26 mouse cellular contexts compared by ENCODE assay signal in the genomic region with DNA sequence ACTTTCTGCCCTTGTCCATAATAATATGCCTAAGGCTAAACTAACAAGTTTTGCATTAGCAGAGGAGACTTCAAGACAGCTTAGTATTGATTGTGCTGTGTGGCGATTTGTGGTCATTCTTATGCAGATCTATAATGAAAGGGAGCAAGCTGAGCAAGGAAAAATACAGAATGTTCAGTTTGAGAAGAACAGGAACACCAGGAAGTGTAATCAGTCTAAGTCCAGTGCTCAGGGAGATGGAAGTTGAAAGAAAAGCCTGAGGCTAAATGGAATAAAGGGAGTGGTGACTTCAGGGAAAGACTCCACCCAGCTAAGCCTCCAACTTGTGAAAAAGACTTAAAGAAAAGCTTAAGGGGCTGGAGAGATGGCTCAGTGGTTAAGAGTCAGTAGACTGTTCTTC. TPM values are rescaled to one million over a fixed set of nuclear protein-coding genes. Genes with fewer than 3 reads are reported as not detected.
DNase-seq lines count a peak whose midpoint lies in the region; ATAC-seq and TF ChIP-seq lines count a peak whose summit lies in the region.
"Had no signal": no experiment of that assay in that cellular context is flagged by ENCODE, and none has a peak within 500 bp of the region (broad histone marks: within the 10 kb centered on the region; RNA-seq: fewer than 3 reads in every experiment).

No protein-coding gene starts in this region.

- no peaks in the 10 kb centered on the region for H3K9me3 ChIP-seq in ES-E14 (ENCODE audit: control insufficient read depth, insufficient read depth, low read depth, low read length)
- H3K9me3 ChIP-seq in heart, embryonic 10.5 days: no peaks in the 10 kb centered on the region
- H3K9me3 ChIP-seq: G1E had no signal

- no peak for ATAC-seq in CD4-positive, CD25-positive, alpha-beta regulatory T cell, adult 4 months
- ATAC-seq: activated CD4-positive, CD25-positive, alpha-beta regulatory T cell, adult 4 months; Patski had no signal

- no peak overlapping the region for H3K4me3 ChIP-seq in ES-E14 (ENCODE audit: insufficient read depth in 1 of 2, low read depth in 1 of 2, low read length in 2 of 2, poor library complexity in 1 of 2, severe bottlenecking in 1 of 2)
- H3K4me3 ChIP-seq in heart, embryonic 10.5 days: no peak overlapping the region

- H3K9ac ChIP-seq in ES-E14 (ENCODE audit: insufficient read depth, low read depth, low read length, poor library complexity, severe bottlenecking): no peak overlapping the region

- no peak overlapping the region for H3K27ac ChIP-seq in ES-E14 (ENCODE audit: insufficient read depth, low read depth, low read length, poor library complexity, severe bottlenecking)
- no peak overlapping the region for H3K27ac ChIP-seq in heart, embryonic 10.5 days

- peak; percentile 82 for DNase-seq in ES-CJ7 (ENCODE audit: low read depth, low spot score)
- peak; percentile 33 for DNase-seq in ES-E14 (ENCODE audit: low read depth, low spot score)
- peak; percentile 89 for DNase-seq in R1 (ENCODE audit: low read depth, low spot score)
- DNase-seq in ZHBTc4 (ENCODE audit: low read depth, low spot score): peak; percentile 79
- no peak for DNase-seq in right cerebral cortex, postnatal 4 days
- DNase-seq in cerebellum, postnatal 4 days (ENCODE audit: low spot score in 2 of 2): no peak
- no peak for DNase-seq in heart, embryonic 10.5 days (ENCODE audit: low spot score)
- DNase-seq: adrenal gland, adult 2 months; adrenal gland, adult 8-10 months; adrenal gland, postnatal 10 days; adrenal gland, postnatal 14 days; adrenal gland, postnatal 25 days; adrenal gland, postnatal 36 days; B cell, adult 2 months; cerebellum, adult 11 months; cerebellum, adult 11-12 months; cerebellum, adult 18-20 months; cerebellum, adult 2 months; cerebellum, adult 8-10 months; cerebellum, adult 9-10 months; cerebellum, adult 9-11 months had no signal

- in situ Hi-C loops in ES-E14 (cut with MboI; ENCODE audit: low sequenced_read_pairs in 2 of 2, unreplicated experiment in 2 of 2): no loop called here

- no peaks in the 10 kb centered on the region for H3K4me1 ChIP-seq in ES-E14 (ENCODE audit: control insufficient read depth in 2 of 2, insufficient read depth in 2 of 2, low read length in 2 of 2, poor library complexity in 1 of 2)
- no peaks in the 10 kb centered on the region for H3K4me1 ChIP-seq in heart, embryonic 10.5 days

- no peaks in the 10 kb centered on the region for H3K27me3 ChIP-seq in heart, embryonic 10.5 days (ENCODE audit: insufficient read depth, poor library complexity, severe bottlenecking)
- H3K27me3 ChIP-seq: CH12.LX had no signal

- WGBS in heart, embryonic 10.5 days: 83% methylated on average over 1 of the region's 1 CpGs

- H3K36me3 ChIP-seq in ES-E14 (ENCODE audit: control insufficient read depth, insufficient read depth, low read length, poor library complexity, severe bottlenecking): no peaks in the 10 kb centered on the region
- no peaks in the 10 kb centered on the region for H3K36me3 ChIP-seq in heart, embryonic 10.5 days
- H3K36me3 ChIP-seq: G1E had no signal

TF ChIP-seq in ES-E14, 5 proteins besides CTCF, POLR2A, EP300 and RAD21:
- TF ChIP-seq CHD2 (IDR thresholded peaks at IDR 0.05; ENCODE audit: low read depth, low read length): no peak
- TF ChIP-seq HCFC1 (IDR thresholded peaks at IDR 0.05; ENCODE audit: borderline replicate concordance, insufficient read depth, low read length): no peak
- TF ChIP-seq ZC3H11A (IDR thresholded peaks at IDR 0.05; ENCODE audit: borderline replicate concordance, low read depth, low read length): no peak
- TF ChIP-seq MAFK (IDR thresholded peaks at IDR 0.05; ENCODE audit: insufficient read depth, low read depth, low read length): no peak

RNA-seq across cellular contexts. Expression of a gene that starts 58.6 kb away (rescaled TPM):
- 8.7 and 12.6 TPM in 2 replicates for total RNA-seq in ES-E14 (2012; rRNA removed)
- polyA plus RNA-seq in CD4-positive, CD25-positive, alpha-beta regulatory T cell, adult 4 months (2017; shearing (Covaris generic)): 10 to 100 TPM; 36.1 to 44.5 TPM
- polyA plus RNA-seq in heart, embryonic 10.5 days (2016; fragmentation: Nextera tagmentation; extraction: Ambion mirVana): 70.9 and 85.2 TPM in 2 replicates

Comparison
In these comparisons a context has a peak if more than half of its experiments do, and no peak if none do; other contexts are left out.
1. DNase-seq: peak in ES-CJ7 (single experiment), ES-E14 (single experiment), R1 (single experiment) and ZHBTc4 (single experiment); none in right cerebral cortex, postnatal 4 days (single experiment), cerebellum, postnatal 4 days (0 of 2) and heart, embryonic 10.5 days (single experiment).